ENCODE assay signal across 22 mouse cellular contexts in genomic region chr16:35772598-35772997, GRCm38 (mm10). TPM values are rescaled to one million over a fixed set of nuclear protein-coding genes. Genes with fewer than 3 reads are reported as not detected.
A peak's percentile ranks its signal among the peaks of the same experiment; 100 is the strongest.
DNase-seq lines count a peak whose midpoint lies in the region; ATAC-seq and TF ChIP-seq lines count a peak whose summit lies in the region.
"Had no signal": no experiment of that assay in that cellular context is flagged by ENCODE, and none has a peak within 500 bp of the region (broad histone marks: within the 10 kb centered on the region; RNA-seq: fewer than 3 reads in every experiment).

No protein-coding gene starts in this region.

- H3K36me3 ChIP-seq in ES-Bruce4 (ENCODE audit: control insufficient read depth, insufficient read depth, low read length, poor library complexity, severe bottlenecking) = peaks cover 16% of the 10 kb centered on the region
- H3K36me3 ChIP-seq in liver, embryonic 13.5 days = peaks cover 7% of the 10 kb centered on the region; the same call in 1 of the 2 replicates
- H3K36me3 ChIP-seq: heart, embryonic 12.5 days; hindbrain, embryonic 12.5 days; kidney, embryonic 15.5 days; midbrain, embryonic 13.5 days had no signal

- H3K27ac ChIP-seq in ES-Bruce4 (ENCODE audit: insufficient read depth, low read length) = no peak overlapping the region
- 0 out of 2 replicates have a peak overlapping the region, but pooled peaks have one; percentile 16 for H3K27ac ChIP-seq in liver, embryonic 13.5 days
- H3K27ac ChIP-seq: forebrain, embryonic 10.5 days; hindbrain, embryonic 12.5 days; kidney, embryonic 15.5 days; left cerebral cortex, adult 2 months; midbrain, embryonic 13.5 days; stomach, postnatal 0 days had no signal

- intact Hi-C loops in gastrocnemius, postnatal 36 days (cut with DNase I) = loop anchor here (5.0 kb wide), 2 partner anchors 35 to 45 kb away; no protein-coding TSS in a partner anchor

- ATAC-seq in liver, embryonic 13.5 days (ENCODE audit: low read depth) = peak; percentile 28; the same call in 1 of the 2 replicates
- ATAC-seq: forebrain, postnatal 0 days; midbrain, embryonic 13.5 days had no signal

- DNase-seq in 3T3-L1 (ENCODE audit: low read depth, low spot score) (peak; percentile 12), R1 (ENCODE audit: low read depth, low spot score) (peak; percentile 98)
- DNase-seq in liver, embryonic 13.5 days = peak; percentile 31
- no peak for DNase-seq in thymus, adult 18-20 months
- DNase-seq in gastrocnemius, postnatal 36 days = no peak
- DNase-seq in left cerebral cortex, adult 18-20 months (ENCODE audit: low spot score in 2 of 2) = no peak
- DNase-seq: cerebellum, adult 11-12 months; cerebellum, postnatal 10 days; forebrain, postnatal 0 days; gastrocnemius, postnatal 25 days; heart, postnatal 14 days; kidney, adult 11 months; layer of hippocampus, adult 9-11 months; lung, embryonic 14.5 days had no signal

- H3K27me3 ChIP-seq in ES-Bruce4 (ENCODE audit: control insufficient read depth, insufficient read depth, low read length, poor library complexity, severe bottlenecking) = no peaks in the 10 kb centered on the region
- no peaks in the 10 kb centered on the region for H3K27me3 ChIP-seq in liver, embryonic 13.5 days
- H3K27me3 ChIP-seq: heart, embryonic 12.5 days; hindbrain, embryonic 12.5 days; kidney, embryonic 15.5 days; midbrain, embryonic 13.5 days had no signal

- 67% methylated on average over 5 of the region's 5 CpGs for WGBS in liver, embryonic 13.5 days (ENCODE audit: insufficient replicate concordance)

- TF ChIP-seq EP300 in ES-Bruce4 (IDR thresholded peaks at IDR 0.05; ENCODE audit: insufficient read depth, low read depth, low read length) = no peak

- H3K4me1 ChIP-seq in ES-Bruce4 (ENCODE audit: control insufficient read depth, insufficient read depth, low read length) = peaks cover 1% of the 10 kb centered on the region
- peaks cover 46% of the 10 kb centered on the region for H3K4me1 ChIP-seq in liver, embryonic 13.5 days (replicated peaks)

- no peaks in the 10 kb centered on the region for H3K9me3 ChIP-seq in ES-Bruce4 (replicated peaks; ENCODE audit: control insufficient read depth, insufficient read depth, low read length, poor library complexity, severe bottlenecking)
- no peaks in the 10 kb centered on the region for H3K9me3 ChIP-seq in liver, embryonic 13.5 days (replicated peaks)
- H3K9me3 ChIP-seq: forebrain, embryonic 10.5 days; heart, embryonic 12.5 days; hindbrain, embryonic 12.5 days; kidney, embryonic 15.5 days; midbrain, embryonic 13.5 days had no signal

- peak overlapping the region; percentile 95 for H3K4me2 ChIP-seq in liver, embryonic 13.5 days
- H3K4me2 ChIP-seq: heart, embryonic 12.5 days; hindbrain, embryonic 12.5 days; kidney, embryonic 15.5 days; lung, embryonic 14.5 days; midbrain, embryonic 13.5 days had no signal

- peak overlapping the region; percentile 56; the same call in 1 of the 2 replicates for H3K9ac ChIP-seq in ES-Bruce4 (ENCODE audit: low read depth, poor library complexity, severe bottlenecking)
- H3K9ac ChIP-seq in liver, embryonic 13.5 days = 0 out of 2 replicates have a peak overlapping the region, but pooled peaks have one; percentile 97
- H3K9ac ChIP-seq: forebrain, postnatal 0 days; heart, embryonic 12.5 days; hindbrain, embryonic 12.5 days; kidney, embryonic 15.5 days; lung, embryonic 14.5 days; midbrain, embryonic 13.5 days had no signal

- TF ChIP-seq CTCF in ES-Bruce4 (IDR thresholded peaks at IDR 0.05; ENCODE audit: low read depth, low read length) = no peak

- H3K4me3 ChIP-seq in ES-Bruce4 (ENCODE audit: low read depth, low read length) = peak overlapping the region; percentile 51
- 0 out of 2 replicates have a peak overlapping the region, but pooled peaks have one; percentile 74 for H3K4me3 ChIP-seq in liver, embryonic 13.5 days (replicated peaks)
- H3K4me3 ChIP-seq: forebrain, embryonic 10.5 days; heart, embryonic 12.5 days; hindbrain, embryonic 12.5 days; kidney, embryonic 15.5 days; left cerebral cortex, adult 2 months; midbrain, embryonic 13.5 days had no signal

- TF ChIP-seq POLR2A in ES-Bruce4 (IDR thresholded peaks at IDR 0.05; ENCODE audit: insufficient read depth, low read length) = no peak

RNA-seq across cellular contexts. Expression of gene Hspbap1, which starts 2.4 kb away (rescaled TPM):
- 71.3 and 72.5 TPM in 2 replicates for polyA plus RNA-seq in ES-Bruce4 (2011; ENCODE audit: insufficient read depth, insufficient read length, low read depth, missing spikeins)
- polyA plus RNA-seq in liver, embryonic 13.5 days (2015; fragmentation: Nextera tagmentation; extraction: Ambion mirVana) = 20.2 and 21.9 TPM in 2 replicates
- 1 to 10 TPM; 2.7 to 3.4 TPM for total RNA-seq in gastrocnemius, postnatal 36 days (2021)
- total RNA-seq in left cerebral cortex, adult 18-20 months (2021) = 1 to 10 TPM; 7.1 to 7.2 TPM

RNA-seq across cellular contexts. Expression of gene Dirc2, which starts 3.4 kb away (rescaled TPM):
- 18.3 and 18.5 TPM in 2 replicates for polyA plus RNA-seq in ES-Bruce4 (2011; ENCODE audit: insufficient read depth, insufficient read length, low read depth, missing spikeins)
- 4.6 and 4.9 TPM in 2 replicates for polyA plus RNA-seq in liver, embryonic 13.5 days (2015; fragmentation: Nextera tagmentation; extraction: Ambion mirVana)
- 10 to 100 TPM; 54.7 to 57.4 TPM for total RNA-seq in gastrocnemius, postnatal 36 days (2021)
- 10 to 100 TPM; 65.7 to 68.0 TPM for total RNA-seq in left cerebral cortex, adult 18-20 months (2021)

Comparison
In these comparisons a context has a peak if more than half of its experiments do, and no peak if none do; other contexts are left out.
1. DNase-seq: peak in 3T3-L1 (single experiment), R1 (single experiment) and liver, embryonic 13.5 days (single experiment); none in thymus, adult 18-20 months (0 of 2), gastrocnemius, postnatal 36 days (0 of 2) and left cerebral cortex, adult 18-20 months (0 of 2).